Mouse (Mus musculus) right cerebral cortex, postnatal 25 days (tissue): ENCODE measurements around the gene Dcaf8.

Experiments
- DNase-seq: peaks from one replicate; pipeline ENCODE4 v3.0.0; 2022

Gene Dcaf8

DNA sequence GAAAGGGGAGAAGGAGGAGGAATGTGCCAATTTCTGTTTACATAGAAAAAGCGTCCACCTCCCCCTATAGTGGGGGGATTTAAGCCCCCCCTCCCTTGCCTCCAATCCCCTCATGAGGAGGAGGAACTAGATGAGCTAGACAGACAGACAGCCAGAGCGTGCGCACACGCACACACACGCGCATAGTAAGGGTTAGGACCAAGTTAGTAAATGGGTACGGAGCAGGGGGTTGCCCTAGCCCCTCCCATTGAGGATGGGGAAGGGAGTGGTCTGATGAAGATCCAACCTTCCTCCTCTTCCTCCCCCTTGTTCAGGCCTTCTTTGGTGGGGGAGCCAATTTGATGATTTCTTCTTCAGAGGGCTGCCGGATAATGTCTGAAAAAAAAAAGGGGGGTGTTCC lies 50.4 kb downstream of the Dcaf8 start:
- no peak for DNase-seq

DNA sequence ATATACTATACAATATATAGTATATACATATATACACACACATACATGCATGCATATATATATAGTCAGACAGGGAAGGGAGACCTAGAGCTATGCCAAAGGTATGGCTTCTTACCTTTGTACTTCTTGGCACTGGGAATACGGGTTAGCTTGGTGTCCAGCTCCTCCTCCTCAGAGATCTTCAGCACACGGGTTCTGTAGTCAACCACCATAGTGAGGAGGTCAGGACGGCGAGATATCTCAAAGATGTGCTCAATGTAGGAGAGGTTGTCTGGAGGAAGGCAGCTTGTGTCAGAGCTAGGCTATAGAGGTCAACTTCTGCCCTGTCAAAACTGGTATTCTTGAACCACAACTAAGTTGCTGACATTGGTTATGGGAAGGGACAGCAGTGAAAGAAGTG lies 51.1 kb downstream of the Dcaf8 start:
- DNase-seq = no peak

DNA sequence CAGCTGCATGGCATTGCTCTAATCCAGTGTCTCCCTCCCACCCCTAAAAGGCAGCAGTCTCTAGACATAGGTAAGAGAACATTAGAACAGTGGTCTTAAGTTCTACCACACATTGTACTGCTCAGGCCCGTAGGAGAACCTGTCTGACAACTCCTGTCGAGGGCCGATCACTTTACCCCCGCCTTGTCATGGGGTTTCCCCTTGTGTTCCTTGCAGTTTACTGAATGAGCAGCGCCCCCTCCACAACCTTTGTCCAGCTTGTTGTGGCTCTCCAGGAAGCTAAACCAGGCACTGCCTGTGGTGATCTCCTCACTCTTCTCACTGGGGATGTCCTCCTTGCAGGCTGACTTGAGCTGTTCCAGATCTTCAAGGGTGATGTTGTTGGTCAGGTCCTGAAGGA lies 52.3 kb downstream of the Dcaf8 start:
- no peak for DNase-seq

DNA sequence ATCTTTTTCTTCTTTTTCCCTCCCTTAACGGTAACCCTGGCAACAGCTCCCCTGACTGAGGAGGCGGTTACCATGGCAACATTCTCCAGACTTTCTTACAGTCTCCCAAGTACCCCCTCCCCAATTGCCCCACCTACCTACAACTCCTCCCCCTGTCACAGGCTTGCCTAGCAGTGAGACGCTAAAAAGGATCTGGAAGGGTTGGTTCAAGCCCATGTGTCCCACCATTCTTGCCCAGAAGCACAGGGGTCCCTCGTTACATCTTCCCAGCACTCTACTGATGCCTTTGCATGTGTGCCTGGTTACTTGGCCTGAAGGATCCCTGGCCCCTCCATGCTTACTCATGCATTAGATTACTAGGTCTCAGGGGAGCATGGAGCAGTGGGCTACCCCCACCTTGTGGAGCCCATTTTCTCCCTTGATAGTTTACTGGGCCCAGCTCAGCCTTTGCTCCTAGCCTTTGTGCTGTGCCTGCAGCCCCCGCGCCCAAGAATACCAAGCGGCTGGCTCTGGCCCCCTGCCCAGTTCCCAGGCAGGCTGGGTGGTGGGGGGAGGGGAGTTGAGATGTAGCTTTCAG lies 53.1 kb downstream of the Dcaf8 start:
- DNase-seq = peak; percentile 73

DNA sequence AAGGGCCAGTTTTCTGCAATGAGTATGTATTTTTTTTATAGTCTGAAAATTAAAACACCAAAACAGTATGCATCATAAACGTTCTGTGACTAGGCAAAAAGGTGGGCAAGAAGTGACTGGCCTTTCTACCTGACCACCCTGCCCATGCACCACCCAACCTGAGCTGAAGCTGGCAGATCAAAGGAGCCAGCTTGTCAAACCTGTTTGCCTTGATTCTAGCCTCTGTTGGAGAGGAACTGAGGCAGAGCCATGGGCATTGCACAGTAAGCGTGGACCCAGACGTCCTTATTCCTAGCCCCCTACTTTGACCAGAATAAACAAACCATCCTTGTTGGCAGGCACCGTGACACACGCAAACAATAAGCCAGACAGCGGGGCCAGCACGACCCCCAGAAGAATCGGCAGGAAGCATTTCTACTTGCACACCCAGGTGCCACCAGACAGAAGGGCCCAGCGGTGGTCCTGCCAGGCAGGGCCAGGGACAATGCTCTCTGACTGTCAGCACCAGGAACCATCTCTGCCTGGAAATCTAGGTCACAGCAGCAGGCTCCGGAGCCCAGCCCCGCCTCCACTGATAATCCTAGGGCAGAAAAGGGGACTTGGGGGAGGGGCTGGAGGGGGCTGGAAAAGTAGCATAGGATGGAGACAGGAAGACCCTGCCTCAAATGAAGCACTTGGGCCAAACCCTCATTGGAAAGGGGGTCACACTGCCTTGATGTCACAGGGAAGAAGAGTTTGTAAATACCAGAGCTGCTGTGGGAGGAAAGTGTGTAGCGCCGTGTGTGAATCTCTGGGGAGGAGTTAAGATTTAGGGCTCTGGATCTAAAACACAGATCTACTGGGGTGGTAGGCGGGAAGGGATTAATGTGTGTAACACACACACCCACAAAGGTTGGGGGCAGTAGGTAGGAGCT lies 54.3 kb downstream of the Dcaf8 start:
- DNase-seq = peak; percentile 19

DNA sequence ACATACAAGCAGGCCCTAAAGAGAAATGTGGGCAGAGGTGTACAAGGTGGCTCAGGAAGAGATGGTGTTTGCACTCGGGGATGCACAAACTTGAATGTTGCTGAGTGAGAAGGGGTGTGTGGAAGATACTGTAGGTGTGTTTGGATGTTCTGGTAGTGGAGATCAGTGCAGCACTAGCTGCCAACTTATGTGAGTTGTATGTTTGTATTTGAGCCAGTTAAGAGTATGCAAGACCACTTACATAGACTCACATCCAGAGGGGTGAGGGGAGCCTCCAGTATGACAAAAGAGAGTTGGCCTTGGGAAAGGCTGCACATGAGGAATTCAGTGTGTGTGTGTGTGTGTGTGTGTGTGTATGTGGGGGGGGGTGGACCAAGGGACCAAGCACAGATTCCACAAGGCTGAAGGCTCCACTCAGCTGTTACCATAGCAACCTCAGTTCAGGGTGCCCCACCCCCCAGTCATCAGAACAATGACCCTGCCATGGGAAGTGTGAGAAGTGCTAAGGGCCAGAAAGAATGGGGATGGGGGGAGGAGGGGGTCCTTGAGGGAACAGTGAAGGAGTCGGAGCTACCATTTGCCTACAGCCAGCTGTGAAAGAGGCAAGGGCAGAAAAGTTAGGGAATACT lies 55.1 kb downstream of the Dcaf8 start:
- DNase-seq = no peak

DNA sequence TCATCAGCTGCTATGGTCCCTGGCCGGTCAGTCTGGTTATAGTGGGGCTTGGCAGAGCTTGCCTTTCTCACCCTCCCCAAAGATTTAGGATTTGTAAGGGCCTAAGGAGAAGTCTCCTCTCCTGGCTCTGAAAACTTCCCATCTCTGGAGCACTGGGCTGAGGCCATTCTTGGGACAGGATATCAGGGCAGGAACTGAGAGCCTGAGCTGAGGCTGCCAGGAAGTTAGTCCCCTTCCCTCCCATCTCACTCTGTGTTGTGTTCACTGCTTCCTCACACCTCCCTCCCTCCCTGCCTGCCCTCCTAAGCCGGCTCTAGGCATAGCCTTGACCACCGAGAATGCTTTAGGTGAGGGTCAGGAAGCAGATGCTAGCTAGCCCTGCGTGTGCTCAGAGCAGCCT lies 55.7 kb downstream of the Dcaf8 start:
- DNase-seq = no peak

DNA sequence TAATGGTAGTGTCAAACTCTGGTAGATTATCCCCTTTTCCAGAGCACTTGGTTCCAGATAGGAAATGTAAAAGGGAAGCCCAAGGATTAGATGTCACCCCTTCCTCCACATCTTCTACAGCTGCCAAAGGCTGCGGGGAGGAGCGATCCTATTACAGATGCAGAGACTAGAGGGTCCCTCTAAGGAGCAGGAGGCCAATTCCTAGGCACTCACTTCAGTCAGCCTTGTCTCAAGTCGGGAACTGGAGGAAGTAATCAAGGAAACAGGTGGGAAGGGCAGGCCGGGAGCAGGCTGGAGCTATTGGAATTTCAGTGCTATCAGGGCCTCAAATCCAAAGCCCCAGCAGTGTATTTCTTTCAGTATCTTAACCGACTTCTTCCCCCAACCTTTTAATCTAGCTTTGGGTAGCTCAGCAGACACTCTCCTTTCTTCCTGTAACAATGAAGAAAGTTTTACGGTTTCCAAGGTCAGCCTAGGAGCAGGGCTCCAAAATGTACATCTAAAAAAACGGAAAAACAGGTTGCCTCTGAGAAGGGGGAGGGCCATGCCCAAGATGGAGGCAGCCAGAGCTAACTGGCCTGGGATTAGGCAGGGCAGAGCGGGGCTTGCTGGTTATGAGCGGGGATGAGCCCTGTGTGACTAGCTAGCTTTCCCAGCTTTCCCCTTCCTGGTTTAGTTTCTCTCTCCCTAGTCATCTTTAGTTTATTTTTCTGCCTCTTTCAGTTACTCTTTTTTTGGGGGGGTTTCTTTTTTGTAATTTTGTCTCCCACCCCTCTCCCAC lies 56.3 kb downstream of the Dcaf8 start:
- no peak for DNase-seq

DNA sequence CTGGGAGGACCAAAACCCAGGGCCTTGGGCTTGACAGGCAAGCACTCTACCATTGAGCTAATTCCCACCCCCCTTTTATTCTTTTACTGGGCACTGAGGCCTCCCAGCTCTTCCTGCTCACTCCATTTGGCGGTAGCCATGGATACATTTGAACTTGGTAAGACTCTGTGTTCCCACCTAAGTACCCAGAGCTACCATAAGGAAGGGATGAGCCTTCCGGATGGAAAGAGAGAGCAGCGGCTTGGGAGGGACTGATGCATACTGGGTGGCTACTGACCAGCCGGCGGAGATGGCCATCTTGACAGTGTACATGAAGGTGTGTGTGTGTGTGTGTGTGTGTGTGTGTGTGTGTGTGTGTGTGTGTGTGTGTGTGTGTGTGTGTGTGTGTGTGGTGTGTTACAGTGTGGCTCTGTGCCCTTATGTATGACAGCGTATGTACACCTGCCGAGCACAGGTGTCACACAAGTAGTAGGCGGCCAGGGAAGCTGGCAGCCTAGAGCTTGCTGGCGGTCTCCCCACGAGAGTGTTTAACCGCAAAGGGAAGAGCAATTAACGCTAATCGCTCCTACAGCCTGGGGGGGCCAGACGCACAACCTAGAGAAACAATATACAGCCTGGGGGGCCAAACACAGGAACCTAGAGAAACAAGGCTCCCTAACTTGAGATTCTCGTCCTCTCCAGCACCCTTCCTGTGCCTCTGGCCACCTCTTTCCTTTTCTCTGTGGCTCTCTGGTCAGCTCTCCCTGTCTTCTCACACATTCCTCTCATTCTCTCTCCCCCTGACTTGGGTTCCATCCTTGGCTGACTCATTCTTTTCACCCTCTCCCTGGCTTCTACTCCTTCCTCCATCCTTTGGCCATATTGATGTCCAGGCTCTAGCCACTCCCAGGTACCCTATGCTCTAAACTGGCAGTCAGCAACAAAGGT lies 57.2 kb downstream of the Dcaf8 start:
- peak; percentile 47 for DNase-seq

DNA sequence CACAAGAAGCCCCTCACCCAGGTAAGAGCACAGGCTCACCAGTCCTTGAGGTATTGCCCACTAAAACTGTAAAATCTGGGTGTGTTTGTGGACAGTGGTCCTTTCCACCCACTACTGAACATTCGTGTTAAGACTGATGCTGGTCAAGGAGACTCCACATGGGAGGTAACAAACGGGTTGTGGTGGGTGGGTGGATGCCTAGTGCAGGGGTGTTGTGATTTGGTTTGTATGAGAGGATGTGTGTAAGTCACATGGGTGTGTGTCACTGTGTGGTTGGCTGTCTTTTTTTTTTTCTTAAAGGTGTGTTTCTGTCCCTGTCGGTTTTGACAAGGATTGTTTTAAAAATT lies 57.8 kb downstream of the Dcaf8 start:
- peak; percentile 39 for DNase-seq

DNA sequence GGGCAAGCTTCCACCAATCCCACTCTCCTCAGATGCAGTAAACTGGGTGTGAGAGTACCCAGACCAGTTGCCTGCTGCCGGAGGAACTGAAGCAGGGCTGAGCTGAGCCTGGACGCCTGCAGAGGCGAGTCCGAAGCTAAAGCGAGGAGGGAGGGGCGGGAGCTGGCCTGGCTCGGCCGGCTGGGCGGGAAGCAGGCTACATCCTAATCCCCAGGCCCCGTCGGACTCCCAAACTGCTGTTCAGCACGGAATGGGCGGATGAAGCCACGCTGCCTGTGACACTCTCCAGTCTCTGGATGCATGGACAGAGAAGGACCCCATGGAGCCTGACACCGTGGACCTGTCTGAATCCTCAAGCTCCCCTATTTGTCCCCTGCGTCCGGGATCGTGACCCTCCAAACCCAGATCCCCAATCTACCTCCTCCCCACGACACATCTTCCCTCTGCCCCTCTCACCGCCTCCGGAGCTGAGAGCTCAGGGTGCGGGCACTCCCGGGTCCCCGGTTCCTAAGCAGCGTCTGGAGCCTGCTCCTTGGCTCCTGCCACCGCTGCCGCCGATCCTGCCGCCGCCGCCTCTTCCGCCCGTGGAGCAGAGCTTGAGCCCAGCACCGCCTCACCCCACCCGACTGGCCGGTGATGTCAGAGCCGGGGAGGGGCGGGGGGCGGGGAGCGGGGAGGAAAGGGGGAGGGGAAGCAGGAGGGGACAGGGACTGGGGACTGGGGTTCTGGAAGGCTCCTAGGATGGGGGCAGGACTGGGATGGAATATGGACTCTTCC lies 58.4 kb downstream of the Dcaf8 start, which contains the start of gene Pea15a:
Pea15a (minus strand) TSS at position 664 of the 777 bp plus-strand sequence.
- DNase-seq = peak; percentile 86

DNA sequence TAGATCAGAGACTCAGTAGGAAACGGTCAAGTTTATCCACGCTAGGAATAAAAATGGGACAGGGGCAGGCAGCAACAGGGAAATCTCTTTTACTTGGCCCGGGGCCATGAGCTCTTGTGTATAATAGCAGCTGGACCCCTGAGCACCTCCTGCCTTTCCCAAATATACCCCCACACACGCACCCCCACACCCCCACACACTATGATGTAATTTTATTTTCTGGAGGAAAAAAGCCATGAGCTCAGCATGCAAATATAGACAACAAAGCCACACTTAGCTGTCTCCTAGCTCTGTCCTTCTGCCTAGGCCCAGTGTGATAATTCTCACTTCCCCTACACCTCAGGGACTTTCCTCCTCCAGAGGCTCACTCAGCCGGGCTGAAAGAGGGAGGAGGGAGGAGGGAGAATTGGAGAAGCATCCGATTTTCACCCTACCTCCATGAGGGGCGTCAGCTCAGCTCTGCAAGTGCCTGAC lies 59.3 kb downstream of the Dcaf8 start:
- peak; percentile 38 for DNase-seq

DNA sequence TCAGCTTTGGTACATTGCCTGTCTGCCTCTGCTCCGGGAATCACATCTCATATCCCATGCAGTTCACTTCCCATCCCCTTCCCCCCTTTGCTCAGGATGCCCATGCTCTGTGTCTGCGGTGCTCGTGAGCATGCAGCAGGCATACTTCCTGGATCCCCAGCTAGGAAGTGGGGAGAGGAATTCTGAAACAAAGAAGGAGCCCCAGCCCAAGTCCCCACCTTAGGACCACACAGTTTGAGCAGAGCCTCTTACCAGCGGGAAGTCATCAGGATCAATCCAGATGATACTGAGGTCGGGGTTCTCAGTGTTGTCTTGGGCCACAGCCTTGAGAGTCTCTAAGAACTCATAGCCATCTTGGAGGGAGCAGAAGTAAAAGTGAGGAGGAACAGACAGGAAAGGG lies 64.9 kb downstream of the Dcaf8 start:
- no peak for DNase-seq

DNA sequence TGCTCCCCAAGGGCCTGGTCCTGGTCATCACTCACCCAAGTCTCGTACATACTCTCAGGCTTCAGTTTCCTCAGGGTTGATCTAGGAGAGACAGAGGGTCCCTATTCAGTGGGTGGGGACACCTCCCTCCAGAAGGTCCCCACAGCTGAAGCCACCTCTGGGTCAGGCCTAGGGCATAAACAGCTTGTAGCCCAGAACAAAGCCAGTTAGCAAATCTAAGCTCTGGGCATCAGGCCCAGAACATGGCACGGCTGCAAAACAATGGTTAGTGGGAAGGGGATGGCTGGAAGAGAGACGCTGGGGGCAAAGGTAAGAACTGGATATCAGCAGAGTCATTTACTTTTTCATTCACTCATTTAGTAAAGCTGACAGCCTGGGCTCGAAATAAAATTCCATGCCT lies 65.9 kb downstream of the Dcaf8 start:
- DNase-seq = no peak

DNA sequence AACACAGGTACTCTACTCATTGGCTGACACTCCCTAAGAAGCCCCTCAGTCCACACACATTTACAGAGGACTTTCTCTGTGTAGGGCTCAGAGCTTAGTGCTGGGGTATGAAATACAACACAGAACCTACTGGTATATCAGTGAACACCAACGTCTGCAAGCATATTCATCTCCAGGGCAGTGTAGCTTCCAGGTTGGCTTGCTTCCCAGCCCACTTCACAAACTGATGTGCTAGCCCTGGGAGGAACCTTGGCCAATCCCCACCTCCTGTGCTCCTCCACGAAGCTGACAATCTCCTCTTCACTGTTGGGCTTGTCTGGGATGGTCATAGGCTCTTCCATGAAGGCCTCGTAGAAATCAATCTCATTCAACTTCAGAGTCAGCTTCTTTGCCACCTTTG lies 66.9 kb downstream of the Dcaf8 start:
- no peak for DNase-seq

DNA sequence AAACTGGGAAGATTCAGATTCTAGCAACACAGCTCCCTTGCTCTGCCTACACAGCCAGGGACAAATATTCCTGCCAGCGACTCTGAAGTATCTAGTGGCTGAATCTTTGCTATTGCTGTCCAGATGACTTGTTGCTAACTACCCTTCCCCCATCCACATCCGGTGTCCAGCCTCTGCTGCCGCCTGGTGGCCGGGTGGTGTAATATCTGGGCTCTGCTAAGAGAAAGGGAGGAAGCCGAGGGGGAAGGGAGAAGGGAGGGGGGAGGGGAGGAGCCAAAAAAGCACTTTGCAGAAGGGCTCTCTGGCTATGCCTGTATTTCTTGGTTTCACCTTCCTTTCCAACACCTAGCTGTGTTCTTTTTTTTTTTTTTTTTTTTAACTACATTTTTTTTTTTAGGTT lies 69.3 kb downstream of the Dcaf8 start:
- peak; percentile 90 for DNase-seq

DNA sequence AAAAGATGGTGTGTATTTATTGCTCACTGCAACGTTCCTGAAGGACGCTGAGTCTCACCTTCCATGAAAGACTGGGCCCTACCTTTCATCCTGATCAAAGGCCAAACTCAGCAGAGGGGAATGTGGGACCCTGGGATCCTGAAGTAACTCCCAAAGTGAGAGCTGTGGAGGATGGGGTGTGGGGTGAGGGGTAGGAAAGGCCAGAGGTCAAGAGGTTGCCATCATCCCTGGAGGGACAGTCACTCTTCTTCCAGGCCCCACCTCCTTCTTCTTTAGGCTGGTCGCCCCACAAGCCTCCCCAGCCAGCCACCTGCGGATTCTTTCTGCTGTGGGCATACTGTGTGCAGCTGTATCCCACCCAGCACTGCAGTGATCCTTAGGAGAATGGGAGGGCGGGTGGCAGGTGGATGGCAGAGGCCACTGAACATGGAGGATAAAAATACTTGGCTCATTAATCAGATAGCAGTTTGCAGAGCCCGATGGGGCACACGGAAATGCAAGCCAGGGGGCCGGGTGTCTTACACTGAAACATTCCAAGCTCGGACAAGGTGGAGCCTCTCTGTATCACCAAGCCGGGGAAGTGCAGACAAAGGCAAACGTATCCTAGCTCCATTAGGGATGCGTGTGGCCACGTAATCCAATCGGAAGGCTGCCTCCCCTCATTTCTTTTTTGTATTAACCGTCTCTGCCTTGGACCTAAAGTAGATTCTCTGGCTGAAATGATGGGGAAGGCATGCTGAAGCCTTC lies 70.5 kb downstream of the Dcaf8 start:
- no peak for DNase-seq

DNA sequence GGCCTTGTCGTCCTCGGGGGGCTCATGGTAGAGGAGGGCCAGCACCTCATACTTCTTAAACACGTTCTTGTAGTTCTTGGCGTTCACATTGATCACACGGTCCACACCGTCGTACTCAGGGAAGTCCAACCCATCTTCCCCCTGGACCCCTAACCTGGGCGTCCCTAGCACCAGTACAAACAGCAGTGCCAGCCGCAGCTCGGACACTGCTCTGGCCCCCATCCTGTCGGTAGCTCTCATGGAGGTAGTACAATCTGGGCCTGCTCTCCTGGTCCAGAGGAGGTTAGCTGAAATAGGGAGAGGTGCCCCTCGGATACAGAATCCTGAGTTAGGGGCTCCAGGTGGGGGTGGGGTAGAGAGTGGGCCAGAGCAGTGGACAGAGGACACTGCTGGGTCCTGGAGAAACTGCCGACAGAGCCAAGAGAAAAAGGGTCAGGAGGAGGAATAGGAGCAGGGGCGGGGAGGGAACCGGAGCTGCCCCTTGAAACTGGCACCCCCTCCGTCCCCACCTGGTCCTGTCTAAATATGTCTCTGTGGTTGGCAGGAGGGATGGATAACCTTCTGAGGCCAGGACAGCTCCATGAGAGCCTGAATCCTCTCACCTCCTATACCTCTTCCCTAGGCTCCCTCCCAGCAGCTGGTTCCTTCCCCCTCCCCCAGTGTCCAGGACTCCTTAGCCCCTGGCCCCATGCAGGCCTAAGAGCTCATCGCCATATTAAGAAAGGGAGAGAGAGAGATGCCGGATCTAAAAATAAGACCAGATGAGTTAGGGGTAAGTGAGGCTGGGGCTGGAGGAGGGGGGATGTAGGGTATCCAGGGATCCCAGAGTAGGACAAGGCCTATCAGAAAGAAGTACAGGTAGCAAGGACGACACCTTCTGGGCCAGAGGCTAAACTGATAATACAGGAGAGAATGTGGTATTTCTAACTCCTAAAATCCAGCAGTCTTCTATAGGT lies 71.8 kb downstream of the Dcaf8 start, which contains the start of gene Casq1:
Casq1 (minus strand) TSS at position 418 of the 956 bp plus-strand sequence.
- no peak for DNase-seq

DNA sequence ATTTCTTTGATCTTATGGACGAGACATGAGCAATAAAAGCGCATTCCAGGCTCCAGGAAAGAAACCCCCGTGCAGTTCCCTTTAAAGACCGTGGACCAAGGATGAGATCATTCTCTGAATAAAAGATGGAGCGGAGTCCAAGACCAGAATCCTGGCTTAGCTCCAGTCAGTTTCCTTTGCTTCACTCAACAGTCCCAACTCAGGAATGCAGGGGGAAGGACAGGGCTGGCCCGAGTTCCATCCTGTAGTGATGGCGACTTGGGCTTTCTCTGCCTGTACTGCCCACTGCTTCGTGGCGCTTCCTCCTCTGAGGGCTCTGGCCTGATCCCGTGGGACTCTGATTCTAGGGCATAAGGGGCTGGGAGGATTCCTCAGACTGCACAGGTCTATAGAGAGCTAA lies 72.5 kb downstream of the Dcaf8 start:
- DNase-seq = peak; percentile 23
